ENCODE assay signal across 22 mouse cellular contexts in the genomic region with DNA sequence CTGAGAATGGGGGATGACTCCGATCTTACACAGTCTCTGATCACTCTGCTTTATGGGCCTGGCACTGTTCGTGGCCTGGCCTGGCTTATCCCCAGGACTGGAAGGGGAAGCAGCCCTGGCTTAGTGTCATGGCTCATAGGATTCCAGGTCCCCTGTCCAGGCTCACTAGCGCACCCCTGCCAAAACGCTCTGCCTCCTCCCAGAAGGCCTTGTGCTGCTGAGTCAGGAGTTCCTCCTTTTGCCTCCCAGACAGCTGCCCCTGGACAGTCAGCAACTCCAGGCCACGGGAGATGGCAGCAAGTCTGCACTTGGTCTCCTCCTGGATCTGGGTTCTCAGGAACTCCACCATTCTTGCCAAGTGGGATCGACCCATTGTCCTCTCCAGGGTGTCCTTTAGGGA. TPM values are rescaled to one million over a fixed set of nuclear protein-coding genes. Genes with fewer than 3 reads are reported as not detected.
DNase-seq lines count a peak whose midpoint lies in the region; ATAC-seq lines count a peak whose summit lies in the region.
"Had no signal": no experiment of that assay in that cellular context is flagged by ENCODE, and none has a peak within 500 bp of the region (broad histone marks: within the 10 kb centered on the region; RNA-seq: fewer than 3 reads in every experiment).

No protein-coding gene starts in this region.

- no peak for DNase-seq in heart, postnatal 25 days (ENCODE audit: low spot score)
- DNase-seq in kidney, adult 9 months: peak; percentile 54
- no peak for DNase-seq in kidney, postnatal 10 days
- DNase-seq in gastrocnemius, postnatal 14 days: peak; percentile 57
- DNase-seq: adrenal gland, adult 2 months; adrenal gland, postnatal 25 days; cerebellum, adult 18-20 months; cerebellum, adult 9-11 months; cerebellum, postnatal 36 days; forebrain, postnatal 0 days; heart, adult 2 months; heart, postnatal 36 days had no signal

- no peak overlapping the region for H3K27ac ChIP-seq in heart, embryonic 15.5 days
- H3K27ac ChIP-seq in forebrain, embryonic 12.5 days: no peak overlapping the region
- H3K27ac ChIP-seq: embryonic facial prominence, embryonic 13.5 days; forebrain, embryonic 13.5 days; heart, adult 2 months had no signal

- intact Hi-C loops in heart, postnatal 25 days (cut with DNase I): no loop called here
- intact Hi-C loops in gastrocnemius, postnatal 14 days (cut with DNase I; ENCODE audit: low total_unique reads): no loop called here

- no peaks in the 10 kb centered on the region for H3K4me1 ChIP-seq in heart, embryonic 15.5 days (replicated peaks)
- no peaks in the 10 kb centered on the region for H3K4me1 ChIP-seq in forebrain, embryonic 12.5 days
- H3K4me1 ChIP-seq: embryonic facial prominence, embryonic 13.5 days; forebrain, embryonic 13.5 days had no signal

- 80% methylated on average over 6 of the region's 6 CpGs for WGBS in heart, embryonic 15.5 days
- 92% methylated on average over 6 of the region's 6 CpGs for WGBS in forebrain, embryonic 12.5 days

- H3K27me3 ChIP-seq in heart, embryonic 15.5 days: no peaks in the 10 kb centered on the region
- no peaks in the 10 kb centered on the region for H3K27me3 ChIP-seq in forebrain, embryonic 12.5 days
- H3K27me3 ChIP-seq: CH12.LX; embryonic facial prominence, embryonic 13.5 days; forebrain, embryonic 13.5 days; Patski had no signal

- peak; percentile 27; the same call in 1 of the 2 replicates for ATAC-seq in heart, embryonic 15.5 days (replicated peaks; ENCODE audit: insufficient number of reproducible peaks, insufficient read depth, low FRiP score, low read depth)
- no peak for ATAC-seq in activated CD4-positive, CD25-positive, alpha-beta regulatory T cell, adult 4 months
- no peak for ATAC-seq in forebrain, embryonic 12.5 days (ENCODE audit: low FRiP score)
- ATAC-seq: forebrain, embryonic 13.5 days; forebrain, postnatal 0 days; hindbrain, embryonic 16.5 days; inflammation-experienced regulatory T-cells, adult 6 months; Patski had no signal

- H3K9me3 ChIP-seq in heart, embryonic 15.5 days (replicated peaks): no peaks in the 10 kb centered on the region; the same call in 1 of the 2 replicates
- peaks cover 13% of the 10 kb centered on the region; the same call in 1 of the 2 replicates for H3K9me3 ChIP-seq in forebrain, embryonic 12.5 days

- no peak overlapping the region for H3K4me3 ChIP-seq in heart, embryonic 15.5 days
- H3K4me3 ChIP-seq in forebrain, embryonic 12.5 days (replicated peaks): no peak overlapping the region
- H3K4me3 ChIP-seq: embryonic facial prominence, embryonic 13.5 days; forebrain, embryonic 13.5 days; heart, adult 2 months had no signal

- H3K9ac ChIP-seq in heart, embryonic 15.5 days: no peak overlapping the region
- no peak overlapping the region for H3K9ac ChIP-seq in forebrain, embryonic 12.5 days
- H3K9ac ChIP-seq: embryonic facial prominence, embryonic 13.5 days; forebrain, embryonic 13.5 days; forebrain, postnatal 0 days had no signal

- no peak overlapping the region for H3K4me2 ChIP-seq in heart, embryonic 15.5 days
- no peak overlapping the region for H3K4me2 ChIP-seq in forebrain, embryonic 12.5 days
- H3K4me2 ChIP-seq: embryonic facial prominence, embryonic 13.5 days; forebrain, embryonic 13.5 days; heart, embryonic 11.5 days had no signal

- H3K36me3 ChIP-seq in heart, embryonic 15.5 days: peaks cover 16% of the 10 kb centered on the region; the same call in 1 of the 2 replicates
- peaks cover 89% of the 10 kb centered on the region for H3K36me3 ChIP-seq in forebrain, embryonic 12.5 days (replicated peaks)

RNA-seq across cellular contexts. Expression of a gene that starts 18.0 kb away (rescaled TPM):
- 3.5 and 6.6 TPM in 2 replicates for polyA plus RNA-seq in heart, embryonic 15.5 days (2015; fragmentation: Nextera tagmentation; extraction: Ambion mirVana)
- 1 to 10 TPM; 3.8 to 5.8 TPM for total RNA-seq in heart, postnatal 25 days (2021)
- 10 to 100 TPM; 18.9 to 21.4 TPM for total RNA-seq in gastrocnemius, postnatal 14 days (2021)
- not detected for polyA plus RNA-seq in activated CD4-positive, CD25-positive, alpha-beta regulatory T cell, adult 4 months (2017; shearing (Covaris generic))
- polyA plus RNA-seq in forebrain, embryonic 12.5 days (2016; fragmentation: Nextera tagmentation; extraction: Ambion mirVana): 23.4 and 24.2 TPM in 2 replicates
- polyA plus RNA-seq: inflammation-experienced regulatory T-cells, adult 6 months had no signal

RNA-seq across cellular contexts. Expression of a gene that starts 19.6 kb away (rescaled TPM):
- polyA plus RNA-seq in heart, embryonic 15.5 days (2015; fragmentation: Nextera tagmentation; extraction: Ambion mirVana): 6.8 and 10.5 TPM in 2 replicates
- 1 to 10 TPM; 3.6 to 3.9 TPM for total RNA-seq in heart, postnatal 25 days (2021)
- total RNA-seq in gastrocnemius, postnatal 14 days (2021): 1 to 10 TPM; 6.9 to 7.2 TPM
- polyA plus RNA-seq in activated CD4-positive, CD25-positive, alpha-beta regulatory T cell, adult 4 months (2017; shearing (Covaris generic)): not detected
- polyA plus RNA-seq in forebrain, embryonic 12.5 days (2016; fragmentation: Nextera tagmentation; extraction: Ambion mirVana): 14.1 and 15.4 TPM in 2 replicates
- polyA plus RNA-seq: inflammation-experienced regulatory T-cells, adult 6 months had no signal

Comparison
In these comparisons a context has a peak if more than half of its experiments do, and no peak if none do; other contexts are left out.
1. DNase-seq: peak in kidney, adult 9 months (single experiment) and gastrocnemius, postnatal 14 days (single experiment); none in heart, postnatal 25 days (single experiment) and kidney, postnatal 10 days (single experiment).